Mouse (Mus musculus) c-Kit-positive CD71-negative TER-119-negative erythroid progenitor cells, embryonic 14.5 days (primary cell): ENCODE measurements around the gene Rassf7.

Experiments used
- DNase-seq: peaks from one replicate; pipeline ENCODE4 v3.0.0-alpha.2; 2013; ENCODE audit warnings: low read depth

Gene Rassf7

DNA sequence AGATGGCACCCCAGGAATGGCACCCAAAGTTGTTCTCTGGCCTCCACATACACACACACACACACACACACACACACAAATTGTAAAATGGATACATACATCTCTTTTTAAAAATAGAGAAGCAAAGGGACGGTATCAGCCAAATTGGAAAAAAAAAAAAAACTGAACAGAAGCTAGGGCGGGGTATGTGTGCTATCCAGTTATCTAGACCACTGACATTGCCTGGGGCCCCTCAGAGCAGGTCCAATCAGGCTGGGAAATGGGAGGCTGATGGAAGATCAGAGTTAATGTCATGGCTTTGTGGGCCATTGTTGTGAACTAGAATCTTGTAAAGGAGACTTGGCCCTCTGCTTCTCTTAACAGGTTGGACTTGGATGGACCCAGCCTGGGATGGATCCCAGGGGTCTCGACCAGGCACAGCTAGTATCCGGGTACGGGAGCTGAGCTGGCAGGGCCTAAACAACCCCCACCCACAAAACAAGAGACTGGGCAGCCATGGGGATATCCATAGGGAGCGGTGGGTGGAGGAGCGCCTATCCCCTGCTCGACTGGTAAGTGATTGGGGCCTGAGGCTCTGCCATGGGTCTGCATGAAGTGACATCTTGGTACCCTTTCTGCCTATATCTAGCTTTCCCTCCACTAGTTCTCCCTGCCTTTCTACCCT, 18.9 kb upstream of the Rassf7 start:
- no peak for DNase-seq

DNA sequence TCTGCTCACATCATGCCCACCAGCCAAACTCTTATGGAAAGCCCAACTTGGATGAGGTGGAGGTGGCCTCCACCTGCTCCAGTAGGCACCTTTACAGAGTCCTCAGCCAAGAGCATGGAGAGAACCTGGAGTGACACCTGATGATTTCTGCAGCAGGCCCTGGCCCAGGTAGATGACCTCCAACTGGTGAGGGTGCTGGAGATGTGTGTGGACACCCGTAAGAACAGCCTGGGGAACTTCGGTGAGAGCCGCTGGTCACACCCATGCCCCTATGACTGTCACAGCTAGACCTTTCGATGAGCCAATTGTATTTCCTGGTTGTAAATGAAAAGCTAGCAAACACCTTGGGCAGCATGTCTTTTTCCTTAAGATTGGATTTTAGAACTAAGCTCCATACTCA, 17.5 kb upstream of the Rassf7 start:
- no peak for DNase-seq

DNA sequence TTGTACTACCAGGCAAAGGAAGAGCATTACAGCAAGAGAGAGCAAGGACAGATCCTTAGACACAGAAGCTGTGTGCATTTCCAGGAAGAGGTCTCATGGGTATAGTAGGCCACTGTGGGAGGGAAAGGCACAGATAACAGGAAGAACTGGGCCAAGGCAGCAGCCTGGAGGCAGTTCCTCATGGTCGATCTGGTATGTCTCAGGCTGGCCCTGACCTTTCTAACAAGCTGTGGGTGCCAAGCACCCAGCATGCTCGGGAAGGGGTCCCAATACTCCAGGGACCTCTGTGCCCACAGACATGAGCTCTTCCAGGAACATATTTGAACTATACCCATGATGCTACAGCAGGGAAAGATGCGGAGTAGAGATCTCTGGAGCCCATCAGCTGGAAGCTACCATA, 11.1 kb upstream of the Rassf7 start:
- no peak for DNase-seq

DNA sequence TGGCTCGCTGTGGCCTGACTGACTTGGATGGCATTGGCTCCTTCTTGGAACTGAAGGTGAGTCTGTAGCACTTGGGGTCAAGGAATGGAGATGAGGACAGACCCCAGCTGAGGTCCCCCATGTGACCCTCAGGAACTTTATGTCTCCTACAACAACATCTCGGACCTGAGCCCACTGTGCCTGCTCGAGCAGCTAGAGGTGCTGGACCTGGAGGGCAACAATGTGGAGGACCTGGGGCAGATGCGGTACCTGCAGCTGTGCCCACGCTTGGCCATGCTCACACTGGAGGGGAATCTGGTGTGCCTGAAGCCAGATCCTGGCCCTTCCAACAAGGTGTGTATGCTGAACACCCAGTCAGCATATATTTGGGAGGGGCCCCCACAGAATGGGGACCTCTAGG, 10.2 kb upstream of the Rassf7 start:
- no peak for DNase-seq

DNA sequence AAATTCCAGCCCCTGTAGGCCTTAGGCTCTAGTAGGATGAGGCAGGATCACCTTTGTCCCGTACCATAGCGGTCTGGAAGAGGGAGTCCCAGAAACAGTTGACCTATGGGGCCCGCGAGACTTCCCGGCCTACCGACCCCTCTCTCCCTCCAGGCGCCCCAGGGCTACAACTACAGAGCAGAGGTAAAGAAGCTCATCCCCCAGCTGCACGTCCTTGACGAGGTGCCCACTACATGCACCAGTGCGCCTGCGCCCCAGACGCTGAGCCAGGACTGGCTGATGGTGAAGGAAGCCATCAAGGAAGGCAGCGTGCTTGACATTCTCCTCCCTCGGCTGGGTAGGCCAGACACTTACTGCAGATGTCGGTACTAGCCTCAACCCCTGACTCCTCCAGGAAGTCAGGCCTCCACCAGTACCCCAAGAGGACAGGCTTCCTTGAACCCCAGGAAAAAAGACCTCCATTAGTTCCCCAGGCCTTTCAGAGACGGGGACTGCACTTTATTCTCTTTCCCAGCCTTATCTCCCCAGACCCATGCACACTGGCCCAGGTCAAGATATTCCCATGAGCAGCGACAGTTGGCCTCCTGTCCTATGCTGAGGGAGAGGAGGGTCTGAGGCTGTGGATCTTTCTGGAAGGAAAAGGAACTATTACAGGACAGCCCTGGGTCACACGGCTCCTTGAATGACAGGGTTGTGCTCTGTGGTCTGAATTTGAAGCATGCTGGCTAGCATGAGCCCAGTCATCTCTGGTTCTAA, 9.3 kb upstream of the Rassf7 start:
- no peak for DNase-seq

DNA sequence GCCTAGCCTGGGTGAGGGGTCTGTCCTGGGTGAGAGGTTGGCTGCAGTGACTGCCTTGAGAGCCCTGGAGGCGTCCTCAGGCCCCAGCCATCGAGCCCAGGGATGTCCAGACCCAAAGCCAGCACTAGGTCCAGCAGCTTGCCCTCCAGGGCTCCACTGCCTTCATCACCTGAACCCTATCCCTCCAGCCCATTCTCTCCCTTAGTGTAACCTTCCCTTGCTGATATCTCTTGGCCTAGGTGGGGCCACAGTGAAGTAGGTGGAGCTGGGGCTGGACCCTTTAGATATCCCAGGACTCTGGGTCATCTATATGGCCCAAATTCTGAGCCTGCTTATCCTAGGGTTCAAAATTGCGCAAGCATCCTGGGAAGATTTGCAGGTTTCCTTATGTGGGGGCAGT, 6.1 kb upstream of the Rassf7 start:
- DNase-seq: no peak

DNA sequence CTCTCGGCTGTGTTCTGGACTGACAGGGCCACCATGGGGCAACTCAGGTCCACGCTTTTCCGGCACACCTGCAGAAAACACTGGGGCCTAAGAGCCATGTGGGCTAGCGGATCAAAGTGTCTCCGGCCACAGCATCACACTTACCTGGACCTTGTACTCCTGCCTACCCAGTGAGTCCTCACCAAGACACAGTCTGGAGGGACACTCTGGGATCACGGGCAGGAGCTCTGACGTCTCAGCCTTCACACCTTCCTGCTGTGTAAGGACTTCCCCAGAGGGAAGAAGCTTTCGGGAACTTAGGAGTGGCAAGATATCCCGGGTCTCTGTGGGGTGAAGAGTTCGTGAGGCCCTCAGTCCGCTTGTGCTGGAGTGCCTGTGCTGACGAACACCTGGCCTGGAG, 5.5 kb upstream of the Rassf7 start:
- DNase-seq: no peak

DNA sequence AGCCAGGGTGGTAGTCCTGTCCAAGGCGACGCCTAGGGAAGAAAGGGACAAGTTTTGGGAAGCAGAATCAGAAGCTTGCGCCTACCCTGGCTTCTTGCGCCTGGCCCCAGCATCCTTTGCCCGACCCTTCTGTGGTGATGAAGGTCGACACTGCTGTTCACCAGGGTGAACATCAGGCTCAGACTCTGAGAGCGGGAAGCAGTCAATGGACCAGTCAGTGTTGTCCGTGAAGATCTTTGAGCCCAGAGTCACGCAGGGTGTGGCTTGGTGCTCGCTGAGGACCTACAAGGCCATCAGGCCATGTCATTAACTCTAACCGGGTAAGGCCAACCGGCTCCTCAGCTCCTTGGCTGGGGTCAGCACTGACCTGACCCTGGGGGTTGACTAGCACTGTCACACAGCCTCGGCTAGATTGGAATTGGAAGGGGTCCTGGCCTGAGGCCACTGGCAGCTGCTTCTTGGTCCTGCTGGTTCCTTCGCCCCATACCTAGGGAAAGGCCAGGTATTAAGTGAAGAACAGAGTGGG, 5.0 kb upstream of the Rassf7 start:
- no peak for DNase-seq

DNA sequence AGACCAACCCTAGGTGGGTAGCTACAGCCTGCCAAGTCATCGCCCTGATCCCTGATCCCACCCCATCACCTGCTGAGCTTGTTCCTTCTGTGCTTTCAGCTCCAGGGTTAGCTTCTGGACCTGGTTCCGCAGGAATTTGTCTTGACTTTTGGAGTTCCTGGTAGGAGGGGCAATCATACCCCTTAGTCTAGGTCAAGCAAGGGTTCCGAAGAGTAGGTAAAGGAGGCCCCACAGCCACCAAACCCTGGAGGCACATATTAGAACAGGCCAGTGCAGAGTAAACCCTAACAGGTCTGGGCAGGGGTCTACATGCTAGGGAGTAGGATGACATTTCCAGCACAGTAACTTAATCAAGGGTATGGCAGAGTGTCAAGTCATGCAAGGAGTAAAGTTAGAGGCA, 2.5 kb upstream of the Rassf7 start:
- DNase-seq: no peak

DNA sequence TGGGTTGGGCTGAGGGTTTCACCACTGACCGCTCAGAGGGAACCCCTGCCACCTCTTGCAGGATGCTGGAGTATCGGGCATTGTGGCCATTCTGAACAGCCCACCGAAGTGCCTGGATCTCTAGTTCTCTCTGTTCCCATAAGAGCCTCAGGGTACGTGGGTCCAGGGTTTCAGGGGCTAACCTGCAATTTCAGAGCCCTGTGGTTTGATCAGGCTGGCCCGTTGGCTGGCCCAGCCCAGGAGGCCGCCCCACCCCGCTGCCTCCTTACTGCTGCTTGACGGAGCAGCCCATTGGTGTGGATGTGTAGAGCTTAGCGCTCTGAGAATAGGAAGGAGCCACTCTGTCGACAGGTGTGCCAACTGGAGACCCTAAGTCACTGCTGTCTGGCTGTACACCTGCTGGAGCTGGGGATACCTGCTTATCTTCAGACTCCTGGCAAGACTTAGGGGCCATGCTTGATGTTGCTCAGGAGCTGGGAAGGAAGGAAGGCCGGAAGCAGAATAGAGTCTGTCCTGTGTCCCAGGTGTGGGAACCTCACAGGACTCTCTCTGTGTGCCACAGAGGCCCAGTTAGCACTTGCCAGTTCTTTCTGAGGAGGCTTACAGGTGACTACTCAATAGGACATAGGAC, 1.9 kb upstream of the Rassf7 start, which contains the start of gene Lmntd2:
Gene Lmntd2, minus strand, starts transcription at position 476 of the 631 bp plus-strand sequence.
- DNase-seq: no peak

DNA sequence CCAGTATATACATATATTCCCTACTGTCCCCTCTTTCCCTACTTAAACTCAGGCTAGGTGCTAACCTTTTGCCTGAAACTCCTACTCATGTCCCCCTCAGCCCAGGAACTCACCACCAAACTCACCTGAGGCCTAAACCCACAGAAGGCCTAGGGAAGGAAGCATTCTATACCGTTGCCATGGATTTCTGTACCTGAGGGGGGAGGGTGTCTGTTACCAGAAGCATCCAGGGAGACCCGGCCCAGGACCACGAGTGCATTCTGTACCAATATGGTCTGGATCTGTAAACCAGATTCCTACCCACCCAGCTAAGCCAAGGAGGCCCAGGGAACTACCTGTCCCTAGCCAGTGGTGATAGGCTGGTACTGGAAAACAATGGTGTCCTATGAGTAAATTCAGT, 1.4 kb upstream of the Rassf7 start:
- DNase-seq: no peak

DNA sequence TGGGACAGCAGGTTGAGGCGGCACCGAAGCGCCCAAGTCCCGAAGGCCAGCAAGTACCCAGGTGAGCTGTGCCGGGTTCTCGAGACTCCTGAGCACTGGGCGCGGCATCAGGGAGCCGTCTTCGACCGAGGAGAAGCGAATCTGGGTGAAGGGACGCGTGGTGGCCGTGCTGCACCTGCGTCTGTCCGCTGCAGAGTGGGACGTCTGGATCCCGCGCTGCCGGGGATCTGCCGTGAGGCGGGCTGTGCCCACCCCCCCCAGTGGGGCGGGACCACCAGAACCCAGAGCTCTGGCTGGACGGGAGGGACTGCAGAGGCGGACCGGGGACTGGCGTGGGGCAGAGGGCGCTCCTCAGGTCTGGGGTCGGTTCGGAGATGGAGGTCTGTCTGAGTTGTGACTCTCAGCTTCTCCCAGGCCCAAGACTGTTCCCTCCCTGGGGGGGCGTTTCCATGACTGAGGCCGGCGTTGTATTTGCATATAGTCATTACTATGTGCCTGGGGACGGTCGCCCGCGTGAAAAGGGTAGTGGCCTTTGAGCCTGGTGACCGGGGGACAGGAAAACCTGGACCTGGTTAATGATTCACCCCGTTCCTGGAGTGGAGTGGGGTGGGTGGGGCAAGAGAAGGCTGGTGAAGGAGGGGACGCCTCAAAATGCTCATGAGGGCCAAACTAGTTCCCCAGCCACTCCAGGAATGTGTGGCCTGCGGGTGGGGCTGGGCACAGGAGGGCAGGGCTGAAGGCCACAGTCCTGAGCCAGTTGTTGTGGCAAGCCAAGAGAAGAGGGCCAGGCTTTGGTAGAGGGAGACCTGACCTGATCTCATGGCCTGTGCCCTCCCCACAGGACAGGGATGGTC, 447 bp downstream of the Rassf7 start:
- peak; percentile 42 for DNase-seq

DNA sequence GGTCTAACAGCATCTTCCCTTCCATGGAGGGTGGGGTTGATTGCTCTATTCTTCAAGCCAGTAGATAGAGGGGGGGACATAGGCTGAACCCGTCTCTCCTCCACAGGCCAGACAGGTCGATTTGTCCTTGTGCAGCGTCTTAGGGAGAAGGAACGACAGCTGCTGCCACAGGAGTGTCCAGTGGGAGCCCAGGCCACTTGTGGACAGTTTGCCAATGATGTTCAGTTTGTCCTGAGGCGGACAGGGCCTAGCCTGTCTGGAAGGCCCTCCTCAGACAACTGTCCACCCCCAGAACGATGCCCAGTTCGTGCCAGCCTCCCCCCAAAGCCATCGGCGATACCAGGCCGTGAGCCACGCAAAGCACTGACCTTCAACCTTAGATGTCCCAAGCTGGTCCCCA, 1.2 kb downstream of the Rassf7 start:
- DNase-seq: no peak

DNA sequence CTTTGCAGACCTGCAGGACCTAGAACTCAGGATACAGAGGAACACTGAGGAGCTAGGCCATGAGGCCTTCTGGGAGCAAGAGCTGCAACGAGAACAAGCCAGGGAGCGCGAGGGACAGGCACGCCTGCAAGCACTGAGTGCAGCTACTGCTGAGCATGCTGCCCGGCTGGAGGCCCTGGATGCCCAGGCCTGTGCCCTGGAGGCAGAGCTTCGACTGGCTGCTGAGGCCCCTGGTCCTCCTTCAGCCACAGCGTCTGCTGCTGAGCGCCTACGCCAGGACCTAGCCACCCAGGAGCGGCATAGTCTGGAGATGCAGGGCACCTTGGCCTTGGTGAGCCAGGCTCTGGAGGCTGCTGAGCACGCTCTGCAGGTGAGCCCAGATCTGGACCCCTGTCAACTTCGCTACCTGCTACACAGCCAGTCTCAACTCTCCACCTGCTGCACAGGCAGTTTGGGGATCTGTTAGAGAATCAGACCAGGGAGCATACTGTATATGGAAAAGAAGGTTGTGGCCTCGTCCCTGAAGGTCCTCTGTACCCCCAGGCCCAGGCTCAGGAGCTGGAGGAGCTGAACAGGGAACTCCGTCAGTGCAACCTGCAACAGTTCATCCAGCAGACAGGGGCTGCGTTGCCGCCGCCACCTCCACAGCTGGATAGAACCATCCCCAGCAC, 1.8 kb downstream of the Rassf7 start:
- no peak for DNase-seq

DNA sequence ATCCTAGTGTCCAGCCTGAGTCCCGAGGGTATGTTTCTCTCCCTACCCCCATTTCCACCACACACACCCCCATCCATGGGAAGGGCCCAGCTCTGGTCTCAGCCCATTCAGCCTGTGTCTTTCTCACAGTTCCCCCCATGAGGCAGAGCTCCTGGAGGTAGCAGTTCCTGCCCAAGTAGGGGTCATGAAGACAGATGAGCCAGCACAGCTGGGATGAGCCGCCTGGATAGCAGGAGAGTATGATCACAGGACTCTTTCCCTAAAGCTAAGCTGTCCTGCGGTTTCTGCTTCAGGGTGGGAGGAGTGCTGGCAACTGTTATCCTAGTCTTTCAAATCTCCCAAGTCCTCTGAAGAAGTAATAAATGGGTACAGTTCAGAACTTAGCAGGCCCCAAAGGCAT, 2.5 kb downstream of the Rassf7 start:
- no peak for DNase-seq

DNA sequence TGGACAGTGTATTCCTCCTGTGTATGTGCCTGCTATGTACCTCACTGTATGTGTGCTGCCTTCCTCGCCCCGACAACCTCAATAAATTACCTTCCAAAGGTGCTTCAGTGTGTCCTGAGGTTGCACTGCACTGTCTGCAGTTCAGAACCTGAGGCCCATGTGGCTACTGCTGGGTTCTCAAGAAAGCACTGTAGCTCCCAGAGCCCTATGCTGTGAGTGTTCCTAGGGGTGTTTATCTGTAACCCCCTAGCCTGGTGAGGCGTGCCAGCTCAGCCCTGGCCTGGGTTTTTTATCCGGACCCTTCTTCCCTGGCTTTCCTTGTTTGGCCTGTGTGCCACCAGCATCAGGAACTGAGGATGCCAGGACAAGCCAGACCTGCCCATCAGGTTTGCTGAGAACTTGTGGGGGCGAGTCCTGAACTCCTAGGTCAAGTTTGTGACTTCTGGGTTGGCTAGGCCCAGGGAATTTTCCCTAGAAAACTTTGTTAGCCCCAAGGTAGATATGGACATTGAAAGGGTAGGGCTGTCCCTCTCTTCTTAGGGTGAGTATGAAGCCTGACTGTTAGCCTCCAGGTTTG, 3.0 kb downstream of the Rassf7 start:
- DNase-seq: no peak

DNA sequence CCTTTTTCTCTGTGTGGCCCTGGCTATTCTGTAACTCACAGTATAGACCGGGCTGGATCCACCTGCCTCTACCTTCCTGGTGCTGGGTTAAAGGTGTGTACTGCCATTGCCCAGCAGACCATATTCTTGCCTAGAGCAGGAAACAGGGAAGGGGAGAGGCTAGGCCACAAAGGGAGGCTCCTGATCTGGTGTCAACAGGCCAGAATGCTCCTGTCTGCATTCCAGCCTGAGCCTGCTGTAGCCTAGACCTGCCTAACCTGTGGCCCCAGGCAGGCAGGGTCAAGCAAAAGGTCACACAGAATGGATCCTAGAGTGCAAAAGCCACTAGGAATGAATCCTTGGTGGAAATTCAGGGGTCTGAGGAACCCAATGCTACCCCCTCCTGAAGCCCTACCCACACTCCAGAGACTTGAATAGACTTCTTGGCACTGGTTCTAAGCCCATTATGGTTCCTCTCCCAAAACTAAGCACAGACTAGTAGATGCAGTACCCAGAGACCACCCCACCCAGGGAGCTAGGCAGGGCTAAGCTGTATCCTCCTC, 4.0 kb downstream of the Rassf7 start:
- DNase-seq: no peak

DNA sequence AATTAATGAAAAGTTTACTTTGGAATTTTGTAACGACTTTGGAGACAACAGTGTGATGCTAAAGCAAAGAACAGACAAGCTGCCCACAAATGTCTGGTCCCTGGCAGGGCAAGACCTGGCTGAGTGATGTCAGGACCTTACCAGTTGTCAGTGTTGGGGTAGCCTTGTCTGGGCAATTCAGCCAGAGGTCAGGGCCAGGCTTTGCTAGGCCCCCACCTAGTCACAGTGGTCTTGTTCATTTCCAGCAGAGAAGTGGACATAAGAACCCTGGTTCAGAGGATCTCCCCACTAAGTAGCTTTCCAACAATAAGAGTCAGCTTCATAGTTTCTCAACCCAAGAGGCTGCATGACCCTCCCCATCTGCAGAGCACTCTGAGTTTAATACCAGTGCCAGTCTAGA, 4.7 kb downstream of the Rassf7 start:
- DNase-seq: no peak

DNA sequence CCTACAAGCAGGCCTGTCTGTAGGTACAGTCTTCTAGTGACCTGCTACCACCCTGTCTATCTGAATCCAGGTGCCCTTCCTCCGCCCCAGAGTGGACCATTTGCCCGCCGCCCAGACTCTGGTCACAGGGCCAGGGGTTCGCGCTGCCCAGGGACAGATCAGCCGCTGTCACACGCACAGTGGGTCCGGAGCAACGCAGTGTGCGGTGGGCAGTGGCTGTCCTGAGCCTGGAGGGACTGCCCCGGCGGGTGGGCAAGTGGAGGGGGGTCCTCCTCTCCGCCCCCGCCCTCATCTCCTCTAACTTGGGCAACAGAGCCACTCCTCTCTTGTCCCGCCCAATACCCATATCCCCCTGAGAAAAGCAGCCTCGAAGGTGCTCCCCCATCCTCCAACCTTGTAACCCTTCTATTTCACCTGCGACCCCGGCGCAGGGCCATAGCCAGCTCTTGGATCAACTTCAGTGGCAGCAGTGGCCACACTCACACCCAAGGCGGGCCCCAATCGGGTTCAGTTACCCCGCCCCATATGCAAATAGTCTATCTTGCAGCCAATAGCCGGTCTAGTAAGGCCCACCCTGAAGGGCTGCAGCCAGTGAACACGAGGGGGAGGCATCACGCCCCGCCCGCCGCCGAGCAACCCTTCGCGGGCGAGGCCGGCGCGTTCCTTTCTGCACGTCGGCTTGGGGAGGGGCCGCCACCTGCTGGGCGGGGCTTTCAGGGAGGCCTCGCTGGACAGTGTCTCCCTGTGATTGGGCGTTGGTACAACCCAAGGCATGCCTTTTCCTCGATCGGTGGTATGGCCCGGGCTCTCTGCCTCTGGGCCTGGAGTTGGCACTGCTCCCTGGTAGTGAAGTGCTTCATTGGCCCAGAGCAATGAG, 5.8 kb downstream of the Rassf7 start:
- peak; percentile 97 for DNase-seq

DNA sequence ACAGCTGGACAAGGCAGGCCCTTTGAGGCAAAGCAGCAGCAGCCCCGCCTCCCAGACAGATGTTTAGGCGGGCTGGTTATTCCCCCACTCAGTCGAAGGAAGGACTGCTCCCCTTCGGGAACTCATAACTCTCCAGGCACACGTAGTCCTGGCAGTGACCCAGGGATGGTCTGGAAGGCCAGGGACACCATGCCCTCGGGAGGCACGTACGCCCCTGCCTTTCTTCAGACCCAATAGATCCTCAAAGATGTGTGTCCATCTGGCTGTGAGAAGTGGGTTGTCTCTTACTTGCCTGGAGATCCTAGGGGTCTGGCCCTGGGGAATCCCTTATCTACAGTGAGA, 6.4 kb downstream of the Rassf7 start:
- DNase-seq: no peak
